Mouse (Mus musculus): ENCODE results near the gene Cd244a.

The Cd244a gene

GRCm38 (mm10) chr1:171646429-171646940, 87.5 kb downstream of the Cd244a start:
- in situ Hi-C loops (cut with MboI, MseI), result no loop called here

GRCm38 (mm10) chr1:171647716-171648115, 88.7 kb downstream of the Cd244a start:
- in situ Hi-C loops (cut with MboI, MseI), result no loop called here

- in situ Hi-C loops (cut with MboI, MseI), result no loop called here
These were observed 89.8 kb downstream of the Cd244a start for GRCm38 (mm10) chr1:171648840-171649239.

GRCm38 (mm10) chr1:171652734-171653133, 93.7 kb downstream of the Cd244a start, which contains the start of gene Slamf7:
Slamf7 (minus strand) TSS chr1:171653035.
- in situ Hi-C loops (cut with MboI, MseI), result no loop called here

GRCm38 (mm10) chr1:171658561-171658991, 99.6 kb downstream of the Cd244a start:
- in situ Hi-C loops (cut with MboI, MseI), result loop anchor here in 1 of 2 experiments (5.0 kb wide), 1 partner anchor 39 kb away; no protein-coding TSS in a partner anchor
